Mouse (Mus musculus) liver, adult 10 weeks (tissue): ENCODE data around the gene Hemgn. TPM values are rescaled to one million over a fixed set of nuclear protein-coding genes. Genes with fewer than 3 reads are reported as not detected.

ENCODE experiments used
- polyA plus RNA-seq: library from polyadenylated mRNA; stranded (reverse); fragments of 350-450 nt; fragmentation: Illumina TruSeq; extraction: RNeasy Lipid Tissue Mini Kit (QIAGEN cat#74804); gene quantifications from one replicate; pipeline ENCODE4 v1.2.3, GENCODE M21; 2014; ENCODE audit warnings: low read depth, low replicate concordance

Hemgn gene
- polyA plus RNA-seq, result not detected

GRCm38 (mm10) chr4:46413406-46413805 lies at the start of gene Hemgn:
Gene Hemgn, minus strand, starts transcription at chr4:46413506.

GRCm38 (mm10) chr4:46450519-46451131 lies 37.3 kb upstream of the Hemgn start, which contains the start of gene Anp32b:
Gene Anp32b, plus strand, starts transcription at chr4:46450902.

GRCm38 (mm10) chr4:46389013-46389611 lies 24.2 kb downstream of the Hemgn start, which contains the start of gene Trmo:
Gene Trmo, minus strand, starts transcription at chr4:46389437.

Other genes starting within 250 kb of the Hemgn start
- gene Xpa, start 217.2 kb downstream of the Hemgn start, polyA plus RNA-seq, result 35.7 TPM
- gene Foxe1, start 69.9 kb downstream of the Hemgn start, polyA plus RNA-seq, result not detected
- gene Trmo, start 24.1 kb downstream of the Hemgn start, polyA plus RNA-seq, result 0.93 TPM
- 82.9 TPM for gene Anp32b, start 37.4 kb upstream of the Hemgn start, polyA plus RNA-seq
- gene Nans, start 75.7 kb upstream of the Hemgn start, polyA plus RNA-seq, result 4.4 TPM
- 29.6 TPM for gene Trim14, start 122.6 kb upstream of the Hemgn start, polyA plus RNA-seq
- 0.45 TPM for gene Coro2a, start 188.7 kb upstream of the Hemgn start, polyA plus RNA-seq
- gene Tbc1d2, start 236.7 kb upstream of the Hemgn start, polyA plus RNA-seq, result not detected